Mouse (Mus musculus): Measurements from ENCODE around the gene Olfr393.

The Olfr393 gene

DNA sequence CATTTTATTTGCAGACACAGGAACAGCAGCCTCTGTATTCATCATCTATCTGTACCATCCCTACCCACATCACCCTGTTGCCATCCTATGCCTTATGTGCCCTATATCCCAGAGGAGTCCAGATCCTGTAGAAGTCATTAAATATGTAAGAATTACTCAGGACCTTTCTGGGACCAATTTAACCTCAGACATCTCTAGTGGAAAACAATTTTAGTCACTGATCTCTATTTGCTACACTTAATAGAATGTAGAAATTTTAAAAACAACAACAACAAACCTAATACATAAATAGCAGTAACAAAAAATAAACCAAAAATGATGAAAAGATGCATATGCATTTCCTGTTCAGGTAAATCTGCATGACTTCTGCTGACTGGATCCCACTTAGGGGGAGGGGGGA is at the start of gene Olfr393:
Olfr393 (minus strand) TSS at position 101 of the 400 bp plus-strand sequence.
- no peak for DNase-seq (ENCODE audit: low spot score)

GRCm38 (mm10) chr11:73890671-73891070 is 39.4 kb upstream of the Olfr393 start, which contains the start of gene Olfr394:
Olfr394 (minus strand) TSS chr11:73890771.
- DNase-seq (ENCODE audit: low spot score): no peak

DNA sequence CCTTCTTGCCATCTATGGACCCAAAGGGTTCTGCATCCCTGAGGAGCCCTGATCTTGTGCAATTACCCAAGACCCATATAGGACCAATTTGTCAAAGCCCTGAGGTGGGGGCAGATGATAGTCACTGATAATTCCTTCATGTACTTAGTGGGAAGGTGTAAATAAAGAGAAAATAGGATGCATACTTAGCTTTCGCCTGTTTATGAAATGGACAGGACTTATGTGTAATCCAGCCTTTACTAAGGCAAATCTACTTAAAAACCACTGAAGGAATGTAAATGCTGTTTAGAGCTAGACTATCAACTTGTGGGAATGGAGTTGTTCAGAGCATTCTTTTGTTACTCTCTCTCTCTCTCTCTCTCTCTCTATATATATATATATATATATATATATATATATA is 34.3 kb downstream of the Olfr393 start, which contains the start of gene Olfr392:
Olfr392 (minus strand) TSS at position 101 of the 400 bp plus-strand sequence.
- DNase-seq (ENCODE audit: low spot score): no peak

DNA sequence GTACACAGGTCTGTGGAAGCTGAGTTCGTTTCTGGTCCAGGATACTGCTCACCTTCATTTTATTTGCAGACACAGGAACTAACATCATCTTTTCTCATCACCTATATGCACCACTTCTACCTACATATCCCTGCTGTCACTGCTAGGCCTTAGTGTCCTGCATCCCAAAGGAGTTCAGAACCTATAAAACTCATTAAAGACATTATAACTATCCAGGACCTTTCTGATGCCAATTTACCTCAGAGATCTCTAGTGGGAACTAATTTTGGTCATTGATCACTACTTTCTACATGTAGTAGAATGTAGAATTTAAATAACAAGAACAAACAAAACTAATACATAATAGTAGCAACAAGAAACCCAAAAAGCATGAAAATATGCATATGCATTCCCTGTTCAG is 48.3 kb downstream of the Olfr393 start, which contains the start of gene Olfr391-ps:
Olfr391-ps (minus strand) TSS at position 101 of the 400 bp plus-strand sequence.
- no peak for DNase-seq (ENCODE audit: low spot score)
